Mouse (Mus musculus): ENCODE results near the gene Cox11.

Gene Cox11

DNA sequence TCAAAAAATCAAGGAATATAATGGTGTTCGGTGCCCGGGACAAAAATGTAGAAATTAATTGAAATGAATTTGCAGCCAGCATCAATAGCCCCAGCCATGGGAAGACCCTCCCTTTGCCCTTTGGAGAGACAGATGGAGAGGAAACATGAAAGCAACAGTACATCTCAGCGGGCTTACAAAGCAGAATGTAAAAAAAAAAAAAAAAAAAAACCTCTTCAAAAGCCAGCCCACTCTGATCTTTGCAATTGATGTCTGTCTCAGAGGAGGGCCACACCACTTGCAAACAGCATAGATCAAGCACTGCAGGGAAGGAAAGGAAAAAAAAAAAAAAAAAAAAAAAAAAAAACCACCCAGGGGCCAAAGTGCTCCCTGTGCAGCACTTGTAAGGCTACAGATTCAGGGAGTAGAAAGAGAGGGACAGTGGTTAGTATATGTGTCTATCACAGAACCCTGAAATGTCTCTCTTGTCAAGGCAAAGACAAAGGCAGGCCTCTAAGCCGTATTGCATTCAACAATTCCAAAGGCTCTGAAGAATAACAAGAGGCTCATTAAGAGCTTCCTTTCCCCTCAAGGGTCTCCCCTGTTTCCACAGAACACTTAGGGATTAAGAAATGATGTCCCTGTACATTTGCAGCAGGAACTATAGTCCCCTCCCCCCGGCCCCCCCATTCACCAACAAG is 25.8 kb downstream of the Cox11 start:
- no peak for DNase-seq (ENCODE audit: low read depth in 1 of 2, low spot score in 2 of 2)

DNA sequence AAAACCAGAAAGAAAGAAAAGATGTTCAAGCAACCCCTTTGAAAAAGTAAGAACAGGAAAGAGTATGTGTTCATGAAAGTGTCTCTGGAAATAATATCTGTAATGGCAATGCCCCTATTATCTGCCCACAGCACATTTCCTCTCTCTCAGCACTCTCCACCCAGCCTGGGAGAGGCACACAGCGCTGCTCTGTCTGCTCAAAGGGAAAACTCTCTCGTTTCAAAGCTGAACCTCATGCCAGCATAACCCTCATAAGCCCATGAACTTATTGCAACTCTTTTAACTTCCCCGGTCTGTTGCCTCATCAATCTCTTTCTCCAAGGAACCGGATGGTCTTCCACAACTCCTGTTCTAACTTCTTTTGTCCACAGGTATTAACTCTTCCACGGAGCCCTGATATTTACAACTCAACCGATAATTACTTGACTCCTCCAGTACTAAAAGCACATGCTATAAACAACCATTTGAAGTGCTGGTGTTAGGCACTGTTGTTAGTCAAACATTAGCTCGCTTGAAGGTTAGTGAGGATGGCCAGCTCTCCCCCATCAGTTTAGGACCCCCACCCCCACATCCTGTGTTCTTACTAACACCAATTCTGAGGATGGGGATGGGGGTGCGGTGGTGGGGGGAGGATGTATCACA is 26.5 kb downstream of the Cox11 start:
- DNase-seq (ENCODE audit: low read depth in 1 of 2, low spot score in 2 of 2) = no peak

GRCm38 (mm10) chr11:90665161-90665560 is 27.2 kb downstream of the Cox11 start:
- no peak for DNase-seq (ENCODE audit: low read depth in 1 of 2, low spot score in 2 of 2)

- DNase-seq (ENCODE audit: low read depth in 1 of 2, low spot score in 2 of 2) = no peak
Measured at GRCm38 (mm10) chr11:90666144-90666757, 28.3 kb downstream of the Cox11 start.

- DNase-seq (ENCODE audit: low read depth in 1 of 2, low spot score in 2 of 2) = no peak
Measured at GRCm38 (mm10) chr11:90666916-90667315, 28.9 kb downstream of the Cox11 start.

DNA sequence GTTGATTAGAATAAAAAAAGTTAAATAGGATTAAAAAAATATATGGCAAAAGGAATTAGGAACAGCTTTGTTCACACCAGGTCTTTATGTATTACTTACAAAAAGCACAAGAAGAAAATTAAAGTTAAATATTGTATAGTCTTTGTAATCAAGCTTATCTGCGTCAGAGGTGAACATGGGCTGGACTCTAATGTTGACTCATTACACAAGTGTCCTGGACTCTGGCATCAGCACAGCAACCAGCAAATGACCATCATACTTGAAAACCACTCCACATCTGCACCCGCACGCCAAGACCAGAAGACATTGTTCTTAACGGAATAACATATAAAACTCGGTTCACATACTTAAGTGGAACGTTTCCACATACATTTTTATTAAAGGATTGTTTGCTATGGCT is 29.4 kb downstream of the Cox11 start:
- no peak for DNase-seq (ENCODE audit: low read depth in 1 of 2, low spot score in 2 of 2)

DNA sequence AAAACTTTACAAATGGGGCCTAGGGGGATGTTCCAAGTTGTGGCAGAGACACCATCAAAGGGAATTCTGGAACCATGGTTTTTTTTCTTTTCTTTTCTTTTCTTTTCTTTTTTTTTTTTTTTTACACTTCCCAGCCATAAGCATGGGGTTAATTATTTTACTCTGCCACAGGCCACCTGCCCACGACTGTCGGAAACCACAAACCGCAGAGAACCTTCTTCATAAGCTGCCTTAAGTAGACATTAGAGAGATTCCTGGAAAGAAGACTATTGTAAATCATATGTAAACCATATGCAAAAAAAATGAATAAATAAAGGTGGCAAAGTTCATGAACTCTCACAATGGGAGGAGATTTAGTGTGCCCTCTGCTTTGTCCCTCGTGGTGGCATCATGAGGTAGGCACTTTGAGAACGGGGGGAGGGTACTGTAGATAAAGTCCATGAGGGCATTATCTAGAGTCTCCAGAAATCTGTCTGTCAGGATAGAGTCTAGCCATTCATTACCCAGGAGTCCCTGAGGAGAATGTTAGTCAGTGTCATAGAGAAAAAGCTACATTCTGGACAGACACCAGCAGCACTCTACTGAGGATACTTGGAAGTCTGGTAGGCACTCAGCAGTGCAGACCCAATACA is 37.6 kb downstream of the Cox11 start:
- no peak for DNase-seq (ENCODE audit: low read depth in 1 of 2, low spot score in 2 of 2)

DNA sequence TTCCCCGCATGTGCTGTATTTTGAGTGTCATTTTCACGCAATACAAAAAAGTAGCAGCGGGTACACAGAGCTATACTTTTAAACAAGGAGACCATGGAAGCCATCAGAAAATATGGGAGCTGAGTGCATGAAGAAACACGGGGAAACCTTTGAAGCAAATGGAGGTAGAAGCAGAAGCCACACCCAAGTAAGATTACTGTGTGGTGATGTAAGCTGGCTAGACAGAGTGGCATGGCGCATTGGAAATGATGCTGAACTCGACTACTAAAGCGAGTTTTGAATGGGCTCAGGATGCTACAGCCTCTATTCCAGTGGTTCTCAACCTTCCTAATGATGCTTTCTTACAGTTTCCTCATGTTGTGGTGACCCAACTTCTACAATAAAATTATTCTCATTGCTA is 39.1 kb downstream of the Cox11 start:
- DNase-seq (ENCODE audit: low read depth in 1 of 2, low spot score in 2 of 2) = no peak

- no peak for DNase-seq (ENCODE audit: low read depth in 1 of 2, low spot score in 2 of 2)
Measured at GRCm38 (mm10) chr11:90677771-90678288, 39.9 kb downstream of the Cox11 start.

DNA sequence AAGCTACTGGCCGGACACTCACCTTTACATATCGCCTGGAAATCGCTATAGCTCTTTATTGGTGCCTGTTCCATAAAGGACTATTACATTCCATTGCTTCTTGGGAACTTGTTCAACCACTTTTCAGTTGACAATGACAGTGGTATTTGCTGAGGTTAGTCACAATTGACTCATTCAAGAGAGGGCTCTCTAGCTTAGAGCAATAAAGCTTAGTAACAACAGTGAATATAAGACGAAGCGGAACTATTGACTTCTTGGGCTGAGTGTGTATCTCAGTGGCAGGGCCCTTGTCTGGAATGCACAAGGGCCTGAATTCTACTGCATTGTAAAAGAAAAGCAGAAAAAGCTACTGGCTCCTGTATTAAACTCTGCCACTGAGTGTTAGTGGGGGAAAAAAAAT is 40.6 kb downstream of the Cox11 start:
- DNase-seq (ENCODE audit: low read depth in 1 of 2, low spot score in 2 of 2) = no peak

DNA sequence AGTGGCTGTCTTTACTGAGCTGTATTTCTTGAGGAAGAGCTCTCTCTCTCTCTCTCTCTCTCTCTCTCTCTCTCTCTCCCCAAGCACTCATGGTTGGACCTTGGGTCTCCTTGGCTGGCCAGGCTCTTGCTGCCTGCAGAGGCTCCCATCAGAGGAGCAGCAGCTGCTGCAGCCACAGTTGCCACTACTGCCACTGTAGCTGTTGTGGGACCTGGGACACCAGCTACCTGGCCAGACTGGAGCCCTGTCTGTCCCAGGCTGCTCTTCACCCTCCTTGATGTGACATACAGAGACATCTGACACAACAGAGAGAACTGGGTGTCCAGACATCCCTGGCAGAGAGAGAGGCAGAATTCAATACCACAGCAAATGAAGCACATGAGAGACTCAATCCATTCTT is 43.2 kb downstream of the Cox11 start:
- DNase-seq (ENCODE audit: low read depth in 1 of 2, low spot score in 2 of 2) = no peak

- no peak for DNase-seq (ENCODE audit: low read depth in 1 of 2, low spot score in 2 of 2)
Measured at GRCm38 (mm10) chr11:90684765-90685164, 46.8 kb downstream of the Cox11 start.

GRCm38 (mm10) chr11:90685196-90685595 is 47.2 kb downstream of the Cox11 start:
- DNase-seq (ENCODE audit: low read depth in 1 of 2, low spot score in 2 of 2) = no peak

DNA sequence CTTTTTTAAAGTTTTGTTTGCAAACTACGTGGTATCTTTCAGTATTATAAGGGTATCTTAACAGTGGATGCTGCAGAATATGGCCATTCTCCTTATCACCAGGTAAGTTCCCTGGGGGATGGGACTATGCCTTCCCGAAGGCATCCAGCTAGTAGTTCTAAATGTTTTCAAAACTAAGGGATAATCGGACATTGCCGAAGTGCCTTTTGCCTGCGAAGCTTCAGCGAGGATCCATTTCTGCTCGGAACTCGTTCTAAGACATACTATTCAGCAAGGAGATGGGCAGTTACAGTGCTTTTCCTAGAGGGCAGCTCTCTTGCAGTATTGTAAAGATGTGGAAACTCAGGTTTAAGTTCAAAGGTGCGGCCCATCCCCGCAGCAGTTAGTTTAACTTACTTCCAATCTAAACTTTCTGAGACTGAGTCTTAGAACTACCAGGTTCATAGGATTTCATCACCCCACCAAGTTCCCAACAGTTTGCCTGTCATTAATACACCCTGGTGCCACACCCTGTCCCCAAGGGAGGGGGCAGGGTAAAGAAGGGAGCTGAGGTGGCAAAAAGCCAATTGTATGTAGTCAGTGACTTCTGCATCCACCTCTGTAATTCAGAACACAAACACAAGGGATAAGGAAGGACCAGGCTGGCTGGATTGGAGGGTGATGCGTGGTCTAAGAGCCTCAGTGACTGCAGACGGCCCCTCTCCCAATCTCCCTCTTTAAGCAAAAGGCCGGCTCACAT is 48.5 kb downstream of the Cox11 start:
- no peak for DNase-seq (ENCODE audit: low read depth in 1 of 2, low spot score in 2 of 2)

DNA sequence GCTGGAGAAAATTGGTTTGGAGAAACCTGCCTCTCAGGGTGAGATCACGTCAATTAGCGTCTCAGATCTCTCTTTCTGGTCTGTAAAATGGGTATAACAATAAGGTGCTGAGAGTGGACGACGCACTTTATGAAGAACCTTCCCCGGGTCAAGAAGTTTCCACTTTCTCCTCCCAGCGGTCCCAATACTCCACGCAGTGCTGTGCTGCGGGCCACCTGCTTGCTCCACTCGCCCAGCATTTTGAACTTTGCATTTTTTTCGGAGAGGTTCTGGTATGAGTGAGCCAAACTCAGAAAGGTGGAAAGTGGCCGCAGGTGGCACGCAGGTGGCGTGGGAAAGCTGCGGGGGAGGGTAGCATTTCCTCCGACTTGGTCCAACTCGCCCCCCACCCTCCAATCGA is 49.1 kb downstream of the Cox11 start:
- no peak for DNase-seq (ENCODE audit: low read depth in 1 of 2, low spot score in 2 of 2)

GRCm38 (mm10) chr11:90687460-90688416 is 49.8 kb downstream of the Cox11 start, which contains the start of gene Tom1l1:
Gene Tom1l1 (minus strand): TSS chr11:90688366.
- no peak for DNase-seq (ENCODE audit: low read depth in 1 of 2, low spot score in 2 of 2)

DNA sequence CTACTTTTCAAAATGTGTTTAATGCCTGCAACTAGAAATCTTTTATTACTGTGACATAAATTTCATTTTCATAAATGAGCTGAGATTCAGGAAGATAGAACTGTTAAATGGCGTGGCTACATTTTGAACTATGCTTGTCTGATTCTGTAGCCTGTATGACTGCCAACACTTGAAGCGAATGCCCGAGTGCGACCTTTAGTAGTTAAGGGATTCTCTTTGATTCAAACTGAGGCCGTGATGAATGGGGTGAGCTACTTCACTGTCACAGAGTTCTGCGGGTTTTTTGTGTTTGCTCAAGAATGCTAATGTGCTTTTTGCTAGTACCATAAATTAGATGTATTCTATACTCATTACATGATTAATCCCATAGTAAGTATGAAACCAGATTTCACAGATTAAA is 52.4 kb downstream of the Cox11 start:
- no peak for DNase-seq (ENCODE audit: low read depth in 1 of 2, low spot score in 2 of 2)

DNA sequence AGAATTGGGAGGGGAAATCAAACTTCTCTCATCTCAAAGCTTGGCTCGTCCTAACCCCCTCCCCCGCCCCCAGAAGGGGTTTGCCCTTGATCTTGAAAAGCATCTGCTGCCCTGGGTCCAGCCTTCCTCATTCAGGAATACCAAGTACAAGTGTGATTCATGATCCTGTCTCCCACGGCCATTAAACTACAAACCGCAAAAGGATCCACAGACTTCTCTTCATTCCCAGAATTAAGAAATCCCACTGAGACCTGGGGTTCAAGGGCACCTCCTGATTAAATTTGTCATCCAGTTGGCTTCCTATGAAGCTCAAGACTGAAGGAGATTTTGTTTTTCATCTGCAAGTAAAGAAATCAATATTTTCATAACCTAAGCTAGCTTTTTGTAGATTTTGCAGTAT is 56.2 kb downstream of the Cox11 start:
- DNase-seq (ENCODE audit: low read depth in 1 of 2, low spot score in 2 of 2) = no peak
